Mouse (Mus musculus) myocyte (in vitro differentiated cells): ENCODE measurements around the gene Adgrl1. TPM values are rescaled to one million over a fixed set of nuclear protein-coding genes. Genes with fewer than 3 reads are reported as not detected.

Experiments
- H3K27me3 ChIP-seq: one replicate; pipeline ENCODE4 v1.6.1; 2011; ENCODE audit not compliant: control insufficient read depth, insufficient read depth, insufficient read length
- H3K36me3 ChIP-seq: one replicate; pipeline ENCODE4 v1.6.1; 2011; ENCODE audit not compliant: control insufficient read depth, insufficient read depth
- H3K4me2 ChIP-seq: one replicate; pipeline ENCODE4 v1.6.1; 2011; ENCODE audit warnings: low read depth, control low read depth
- H3K4me3 ChIP-seq: one replicate; pipeline ENCODE4 v1.5.1; 2011; ENCODE audit warnings: mild to moderate bottlenecking, control low read depth, moderate library complexity
- H3K79me2 ChIP-seq: one replicate; pipeline ENCODE4 v1.6.1; 2011; ENCODE audit not compliant: control insufficient read depth, insufficient read depth
- H3ac ChIP-seq: one replicate; pipeline ENCODE4 v1.6.1; 2011; ENCODE audit not compliant: control insufficient read depth, insufficient read length
- CEBPB ChIP-seq: IDR thresholded peaks from 2 replicates; pipeline ENCODE4 v1.6.1; 2011; ENCODE audit warnings: mild to moderate bottlenecking, moderate library complexity; ENCODE audit not compliant: poor library complexity, insufficient read depth, severe bottlenecking
- E2F4 ChIP-seq: IDR thresholded peaks from one replicate; pipeline ENCODE4 v1.6.1; 2011; ENCODE audit warnings: mild to moderate bottlenecking, control low read depth, moderate library complexity; ENCODE audit not compliant: insufficient read depth
- MAX ChIP-seq: IDR thresholded peaks from one replicate; pipeline ENCODE4 v1.6.1; 2011; ENCODE audit warnings: low read depth, mild to moderate bottlenecking, control low read depth
- MYOD1 ChIP-seq, 3 experiments: IDR thresholded peaks; one replicate each; pipeline ENCODE4 v1.6.1; 2011; ENCODE audit warnings: control low read depth in 2 of 3, low read depth in 2 of 3, mild to moderate bottlenecking in 2 of 3, moderate library complexity in 1 of 3; ENCODE audit not compliant: insufficient read length in 2 of 3, control insufficient read depth in 1 of 3
- MYOG ChIP-seq, 3 experiments: IDR thresholded peaks; one replicate each; pipeline ENCODE4 v1.6.1; 2011; ENCODE audit warnings: control low read depth in 2 of 3, low read depth in 2 of 3, mild to moderate bottlenecking in 2 of 3; ENCODE audit not compliant: insufficient read length in 2 of 3, control insufficient read depth in 1 of 3, insufficient read depth in 1 of 3
- POLR2A ChIP-seq: IDR thresholded peaks from one replicate; pipeline ENCODE4 v1.6.1; 2011; ENCODE audit warnings: low read depth, mild to moderate bottlenecking, control low read depth, moderate library complexity; ENCODE audit not compliant: insufficient read length
- POLR2AphosphoS2 ChIP-seq: IDR thresholded peaks from one replicate; pipeline ENCODE4 v1.6.1; 2011; ENCODE audit warnings: low read depth, control low read depth; ENCODE audit not compliant: insufficient read length
- REST ChIP-seq: IDR thresholded peaks from one replicate; pipeline ENCODE4 v1.6.1; 2011; ENCODE audit warnings: mild to moderate bottlenecking, control low read depth, moderate library complexity; ENCODE audit not compliant: insufficient read depth, insufficient read length
- SRF ChIP-seq: IDR thresholded peaks from one replicate; pipeline ENCODE4 v1.6.1; 2011; ENCODE audit warnings: low read depth; ENCODE audit not compliant: control insufficient read depth, insufficient read length
- TCF12 ChIP-seq: IDR thresholded peaks from one replicate; pipeline ENCODE4 v1.6.1; 2011; ENCODE audit warnings: mild to moderate bottlenecking, control low read depth; ENCODE audit not compliant: poor library complexity, insufficient read depth, severe bottlenecking
- TCF3 ChIP-seq: IDR thresholded peaks from one replicate; pipeline ENCODE4 v1.6.1; 2011; ENCODE audit warnings: low read depth, control low read depth; ENCODE audit not compliant: insufficient read length
- USF1 ChIP-seq: IDR thresholded peaks from one replicate; pipeline ENCODE4 v1.6.1; 2011; ENCODE audit warnings: low read depth, mild to moderate bottlenecking, control low read depth, moderate library complexity
- polyA plus RNA-seq: library from polyadenylated mRNA; unstranded; fragments of >200 nt; fragmentation: generic; extraction: Trizol; gene quantifications from one replicate; pipeline ENCODE4 v1.2.1, GENCODE M21; 2012; ENCODE audit warnings: missing spikeins

The Adgrl1 gene
- polyA plus RNA-seq, 1 experiment, result 11.5 TPM

DNA sequence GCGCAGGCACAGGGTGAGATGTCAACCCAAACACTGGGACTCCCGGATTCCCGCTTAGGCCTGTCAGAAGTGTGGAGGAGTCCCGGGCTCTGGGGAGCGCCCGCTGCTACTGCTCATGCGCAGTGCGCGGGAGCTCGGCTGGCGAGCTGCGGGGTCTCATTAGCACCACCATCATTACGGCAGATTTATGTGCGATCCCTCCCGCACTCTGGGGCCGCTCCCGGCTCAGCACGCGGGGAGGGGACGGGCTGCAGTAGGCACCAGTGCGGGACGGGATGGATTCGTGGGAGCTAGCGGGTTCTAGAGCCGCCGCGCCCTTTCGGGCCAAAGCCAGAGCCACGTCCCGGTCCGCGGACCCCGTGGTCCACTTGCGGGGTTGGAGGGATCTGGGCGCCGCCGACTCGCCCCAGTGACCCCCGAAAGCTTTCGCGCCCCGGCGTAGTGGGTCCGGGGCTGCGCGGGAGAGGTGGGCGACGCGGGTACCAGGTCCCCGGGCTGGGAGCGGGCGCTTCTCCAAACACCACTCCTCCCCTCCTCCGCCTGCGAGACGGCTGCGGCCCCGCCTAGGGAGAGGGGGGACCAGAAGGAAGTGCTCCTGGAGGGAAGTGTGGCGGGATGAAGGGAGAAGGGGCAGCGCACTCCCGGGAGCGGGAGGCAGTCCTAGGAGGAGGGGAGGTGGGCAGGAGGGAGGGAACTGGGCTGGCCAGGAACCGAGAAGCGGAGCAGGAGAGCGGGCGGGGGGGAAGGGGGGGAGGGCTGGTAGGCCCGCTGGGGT is 24.8 kb upstream of the Adgrl1 start:
- no peak for TF ChIP-seq REST
- TF ChIP-seq E2F4, result no peak
- H3K36me3 ChIP-seq, result no peaks in the 10 kb centered on the region
- H3K4me3 ChIP-seq, result peak overlapping the region; percentile 22
- peak overlapping the region; percentile 67 for H3K4me2 ChIP-seq
- peak overlapping the region; percentile 33 for H3ac ChIP-seq
- peaks cover 6% of the 10 kb centered on the region for H3K27me3 ChIP-seq
- H3K79me2 ChIP-seq, result no peaks in the 10 kb centered on the region

DNA sequence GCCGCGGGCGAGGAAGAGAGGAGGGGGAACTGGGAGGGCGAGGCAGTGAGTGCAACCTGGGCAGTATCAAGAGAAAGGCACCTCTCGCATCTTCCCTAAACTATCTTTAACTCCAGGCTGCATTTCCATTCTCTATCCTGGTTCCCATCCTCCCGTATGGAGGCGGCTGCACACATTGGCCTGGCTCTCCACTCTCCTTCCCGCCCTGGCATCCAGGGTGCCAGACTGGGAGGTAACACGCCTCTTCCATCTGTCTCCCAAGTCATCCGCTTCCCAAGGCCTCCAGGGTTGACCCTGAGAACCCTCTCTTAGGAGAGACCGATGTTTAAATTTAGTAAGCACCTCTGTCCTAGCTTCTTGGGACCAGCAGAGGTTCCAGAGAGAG is 24.3 kb upstream of the Adgrl1 start:
- Histone ChIP-seq H3K4me3 (peak overlapping the region; percentile 22), H3ac (peak overlapping the region; percentile 33), H3K36me3 (no peaks in the 10 kb centered on the region), H3K4me2 (peak overlapping the region; percentile 67), H3K27me3 (peaks cover 6% of the 10 kb centered on the region), H3K79me2 (no peaks in the 10 kb centered on the region)
- TF ChIP-seq REST (no peak), USF1 (no peak), TCF3 (no peak), POLR2A (no peak), SRF (no peak), MYOD1 (IDR thresholded peaks at IDR 0.05; ENCODE audit: control insufficient read depth in 1 of 3, insufficient read length in 2 of 3, low read depth in 2 of 3) (no peak), MYOG (IDR thresholded peaks at IDR 0.05; ENCODE audit: control insufficient read depth in 1 of 3, insufficient read depth in 1 of 3, insufficient read length in 2 of 3, low read depth in 2 of 3) (no peak), TCF12 (no peak), CEBPB (no peak), E2F4 (no peak)

DNA sequence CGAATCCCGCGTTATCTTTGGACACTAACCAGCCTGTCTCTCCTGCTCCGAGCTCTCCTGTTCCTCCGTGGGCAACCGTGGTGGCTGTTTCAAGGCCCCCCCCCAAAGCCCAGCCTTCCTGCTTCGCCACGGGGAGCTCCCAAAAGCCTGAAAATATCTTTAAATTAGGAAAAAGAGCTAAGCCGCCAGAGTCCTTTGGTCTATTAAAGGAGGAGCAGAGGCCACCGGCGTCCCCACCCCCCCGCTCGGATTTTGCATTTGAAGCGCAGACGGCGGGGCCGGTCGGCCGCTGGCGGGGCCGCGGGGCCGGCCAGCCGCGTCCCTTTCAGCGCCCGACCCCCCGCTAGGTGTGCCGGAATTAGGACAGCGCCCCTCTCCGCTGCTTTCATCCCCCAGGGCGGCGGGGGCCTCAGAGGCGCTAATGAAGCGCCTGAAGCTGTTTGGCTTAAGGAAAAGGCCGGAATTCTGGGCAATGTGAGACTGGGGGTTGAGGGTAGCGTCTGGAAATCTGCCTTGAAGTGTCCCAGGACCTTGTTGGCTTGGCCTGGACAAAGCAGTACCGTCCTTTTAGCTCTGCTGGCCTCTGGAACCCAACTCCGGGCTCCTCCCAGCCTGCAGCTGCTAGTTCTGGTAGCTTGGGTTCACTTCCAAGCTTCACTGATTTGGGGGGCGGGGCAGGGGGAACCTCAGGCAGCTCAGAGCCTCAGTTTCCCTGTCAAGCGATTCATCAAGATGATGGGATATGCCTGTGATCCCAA is 23.6 kb upstream of the Adgrl1 start:
- H3K27me3 ChIP-seq, result peaks cover 6% of the 10 kb centered on the region
- peak overlapping the region; percentile 67 for H3K4me2 ChIP-seq
- TF ChIP-seq POLR2AphosphoS2 (no peak), REST (no peak), TCF3 (no peak), POLR2A (no peak), TCF12 (no peak), SRF (no peak), CEBPB (no peak), E2F4 (no peak)
- H3ac ChIP-seq, result no peak overlapping the region
- peak overlapping the region; percentile 22 for H3K4me3 ChIP-seq
- H3K79me2 ChIP-seq, result no peaks in the 10 kb centered on the region
- H3K36me3 ChIP-seq, result no peaks in the 10 kb centered on the region

DNA sequence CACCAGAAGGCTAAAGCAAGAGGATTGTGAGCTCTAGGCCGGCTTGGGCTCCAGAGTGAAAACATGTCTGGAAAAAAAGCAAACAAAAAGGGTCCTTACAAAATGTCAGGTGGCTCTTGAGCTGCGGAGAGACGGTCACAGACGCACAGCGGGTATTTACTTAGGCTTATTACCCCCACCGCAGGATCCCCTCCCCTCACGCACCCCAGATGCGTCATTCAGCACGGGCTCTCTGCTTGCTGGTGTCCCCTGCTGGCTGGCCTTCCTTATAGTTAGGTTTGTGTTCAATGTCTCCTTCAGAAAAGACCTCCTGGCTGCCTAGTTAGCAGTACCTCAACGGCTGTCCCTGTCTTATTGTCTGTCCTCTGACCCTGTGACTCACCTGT is 23.1 kb upstream of the Adgrl1 start:
- TF ChIP-seq TCF3, result no peak
- TF ChIP-seq POLR2A, result no peak
- no peak for TF ChIP-seq TCF12
- no peak for TF ChIP-seq USF1
- TF ChIP-seq E2F4, result no peak
- no peak for TF ChIP-seq CEBPB
- Histone ChIP-seq H3K4me2 (no peak overlapping the region), H3ac (no peak overlapping the region), H3K27me3 (peaks cover 6% of the 10 kb centered on the region), H3K36me3 (no peaks in the 10 kb centered on the region), H3K79me2 (no peaks in the 10 kb centered on the region), H3K4me3 (no peak overlapping the region)

DNA sequence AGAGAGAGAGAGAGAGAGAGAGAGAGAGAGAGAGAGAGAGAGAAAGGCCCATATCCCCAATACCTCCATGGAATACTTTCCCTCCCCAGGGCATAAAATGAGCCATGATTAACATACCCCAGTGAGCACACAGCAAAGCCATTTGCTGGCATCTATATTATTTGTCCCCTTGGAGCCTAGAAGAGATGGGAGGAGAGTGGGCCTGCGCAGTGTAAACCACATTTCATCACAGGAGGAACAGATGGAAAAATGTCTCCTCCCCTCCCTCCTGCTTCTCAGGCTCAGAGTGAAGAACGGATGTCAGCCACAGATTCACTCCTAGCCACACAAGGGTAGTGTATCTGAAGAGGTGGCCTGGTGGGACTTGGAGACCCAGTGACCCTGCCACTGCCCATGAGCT is 11.5 kb upstream of the Adgrl1 start:
- H3ac ChIP-seq, result no peak overlapping the region
- H3K4me2 ChIP-seq, result no peak overlapping the region
- H3K27me3 ChIP-seq, result peaks cover 30% of the 10 kb centered on the region
- no peaks in the 10 kb centered on the region for H3K36me3 ChIP-seq
- TF ChIP-seq MYOG (IDR thresholded peaks at IDR 0.05; ENCODE audit: control insufficient read depth in 1 of 3, insufficient read depth in 1 of 3, insufficient read length in 2 of 3, low read depth in 2 of 3) (no peak), POLR2A (no peak), POLR2AphosphoS2 (no peak), MYOD1 (IDR thresholded peaks at IDR 0.05; ENCODE audit: control insufficient read depth in 1 of 3, insufficient read length in 2 of 3, low read depth in 2 of 3) (no peak), USF1 (no peak), E2F4 (no peak), REST (no peak), MAX (no peak), TCF3 (no peak), CEBPB (no peak), TCF12 (no peak), SRF (no peak)
- no peak overlapping the region for H3K4me3 ChIP-seq
- no peaks in the 10 kb centered on the region for H3K79me2 ChIP-seq
